Mouse (Mus musculus) cortical plate, adult 2 months (tissue): ENCODE results near the gene Rasal3. TPM values are rescaled to one million over a fixed set of nuclear protein-coding genes. Genes with fewer than 3 reads are reported as not detected.

Experiments used
- H3K27ac ChIP-seq: fragments of 200-500 bp; 2 replicates; pipeline ENCODE4 v1.5.1; 2012; ENCODE audit warnings: low read length, control low read depth, inconsistent platforms; ENCODE audit not compliant: insufficient read depth
- H3K4me1 ChIP-seq: fragments of 200-500 bp; 2 replicates; pipeline ENCODE4 v1.6.1; 2011; ENCODE audit warnings: low read length; ENCODE audit not compliant: control insufficient read depth, insufficient read depth
- H3K4me3 ChIP-seq: fragments of 200-500 bp; 2 replicates; pipeline ENCODE4 v1.5.1; 2011; ENCODE audit warnings: mild to moderate bottlenecking, low read length, control low read depth; ENCODE audit not compliant: insufficient read depth
- CTCF ChIP-seq: fragments of 200-500 bp; IDR thresholded peaks from 2 replicates; pipeline ENCODE4 v1.5.1; 2011; ENCODE audit warnings: mild to moderate bottlenecking, control low read depth, low read length; ENCODE audit not compliant: insufficient read depth; ENCODE audit errors: extremely low read depth
- POLR2A ChIP-seq: fragments of 200-500 bp; IDR thresholded peaks from 2 replicates; pipeline ENCODE4 v1.6.1; 2011; ENCODE audit warnings: mild to moderate bottlenecking, low read length, control low read depth; ENCODE audit not compliant: insufficient read depth; ENCODE audit errors: extremely low read depth
- polyA plus RNA-seq: library from polyadenylated mRNA; depleted of rRNA; stranded (reverse); fragments of >200 nt; gene quantifications from 2 replicates; pipeline ENCODE4 v1.2.3, GENCODE M21; 2012

The Rasal3 gene
- polyA plus RNA-seq, 1 experiment, result 4.8 TPM

GRCm38 (mm10) chr17:32389101-32389659 lies 14.2 kb downstream of the Rasal3 start, which contains the start of gene Wiz:
Gene Wiz (minus strand): TSS chr17:32389439.
- H3K4me1 ChIP-seq, result no peaks in the 10 kb centered on the region
- H3K27ac ChIP-seq, result peak within 1 kb of the TSS; percentile 91
- peak; percentile 37; the same call in 1 of the 2 replicates for TF ChIP-seq POLR2A
- TF ChIP-seq CTCF, result no peak
- H3K4me3 ChIP-seq, result peak within 1 kb of the TSS; percentile 89

- peak overlapping the region; percentile 60 for H3K27ac ChIP-seq
- peak overlapping the region; percentile 89 for H3K4me3 ChIP-seq
- no peaks in the 10 kb centered on the region for H3K4me1 ChIP-seq
- TF ChIP-seq POLR2A (no peak), CTCF (no peak)
These were observed 14.8 kb downstream of the Rasal3 start for GRCm38 (mm10) chr17:32388370-32389100.

- Histone ChIP-seq H3K4me3 (peak overlapping the region; percentile 89), H3K27ac (no peak overlapping the region), H3K4me1 (no peaks in the 10 kb centered on the region)
- no peak for TF ChIP-seq CTCF
- TF ChIP-seq POLR2A, result no peak
These were observed 15.4 kb downstream of the Rasal3 start for GRCm38 (mm10) chr17:32387986-32388369.

DNA sequence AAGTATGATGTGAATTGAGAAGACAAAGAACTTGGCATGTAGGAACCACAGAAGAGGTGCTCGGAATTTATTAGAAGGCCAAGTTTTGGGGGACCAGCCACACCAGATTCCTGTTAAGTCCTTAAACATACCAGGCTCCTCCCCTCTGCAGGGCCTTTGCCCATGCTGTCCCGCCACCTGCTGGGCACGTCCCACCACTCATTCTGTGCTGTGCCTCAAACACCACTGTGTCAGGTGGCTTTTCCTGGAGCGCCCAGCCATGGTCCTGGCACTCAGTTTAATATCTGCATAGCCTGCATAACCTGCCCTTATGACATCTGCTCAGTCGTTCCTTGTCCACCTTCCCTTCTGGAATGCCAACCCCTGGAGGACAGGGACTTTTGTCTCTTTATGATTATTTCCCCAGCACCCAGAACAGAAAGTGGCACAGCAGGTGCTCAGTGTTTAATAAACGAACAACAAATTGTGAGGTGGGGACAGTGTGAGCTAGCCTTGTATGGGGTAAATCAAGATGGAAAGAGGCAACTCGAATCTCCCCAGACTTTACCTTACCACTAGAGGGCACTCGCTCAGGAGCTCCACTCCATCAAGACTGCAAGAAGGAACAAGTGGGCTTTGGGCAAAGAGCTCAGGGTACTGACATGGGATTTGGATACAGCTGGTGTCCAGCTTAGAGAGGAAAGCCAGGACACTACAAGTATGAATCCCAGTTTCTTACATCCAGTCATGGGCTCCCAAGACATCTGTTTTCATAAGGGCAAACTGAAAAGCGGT lies 16.5 kb downstream of the Rasal3 start:
- Histone ChIP-seq H3K27ac (no peak overlapping the region), H3K4me3 (no peak overlapping the region), H3K4me1 (no peaks in the 10 kb centered on the region)
- TF ChIP-seq POLR2A (no peak), CTCF (peak; percentile 73)

DNA sequence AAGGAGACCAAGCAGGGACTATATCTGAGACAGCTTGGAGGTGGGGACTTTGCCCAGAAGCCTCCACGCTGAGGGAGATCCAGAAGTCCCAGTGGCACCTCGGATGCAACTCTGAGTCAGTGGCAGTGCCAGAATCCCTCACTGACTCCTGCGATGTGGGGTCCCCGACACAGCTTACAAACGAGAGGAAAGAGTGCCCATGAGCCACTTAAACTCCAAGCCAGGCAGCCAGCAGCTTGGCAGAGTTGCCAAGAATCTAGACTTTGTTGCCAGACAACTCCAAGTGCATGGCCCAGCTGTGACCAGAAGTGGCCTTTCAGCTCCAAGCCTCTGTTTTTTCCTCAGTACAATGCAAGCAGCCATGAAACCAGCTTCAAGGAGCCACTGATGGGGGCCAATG lies 19.7 kb downstream of the Rasal3 start:
- no peak for TF ChIP-seq CTCF
- Histone ChIP-seq H3K4me3 (no peak overlapping the region), H3K4me1 (no peaks in the 10 kb centered on the region), H3K27ac (no peak overlapping the region)

- TF ChIP-seq CTCF (no peak), POLR2A (no peak)
- Histone ChIP-seq H3K4me1 (no peaks in the 10 kb centered on the region), H3K27ac (no peak overlapping the region), H3K4me3 (no peak overlapping the region)
These were observed 20.8 kb downstream of the Rasal3 start for GRCm38 (mm10) chr17:32382576-32382975.

DNA sequence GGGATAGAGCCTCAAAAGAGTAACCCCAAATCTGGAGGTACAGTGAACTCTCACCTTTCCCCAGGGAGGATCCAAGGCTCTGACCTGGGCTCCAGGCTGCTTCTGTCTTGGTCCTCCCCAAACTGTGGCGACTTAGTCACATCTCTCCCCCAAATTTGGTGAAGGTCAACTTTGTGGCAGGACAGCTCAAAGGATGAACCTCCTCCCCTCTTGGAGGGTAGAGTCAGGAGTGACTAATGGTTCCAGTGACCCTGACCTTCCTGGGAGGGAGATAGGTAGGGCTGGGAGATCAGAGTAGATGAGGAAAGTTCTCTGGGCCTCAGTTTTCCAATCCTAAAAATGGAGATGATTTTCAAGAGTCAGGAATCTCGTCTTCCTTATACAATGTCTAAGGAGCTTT lies 24.6 kb downstream of the Rasal3 start:
- H3K4me3 ChIP-seq, result no peak overlapping the region
- H3K4me1 ChIP-seq, result no peaks in the 10 kb centered on the region
- H3K27ac ChIP-seq, result no peak overlapping the region
- TF ChIP-seq CTCF (no peak), POLR2A (no peak)

DNA sequence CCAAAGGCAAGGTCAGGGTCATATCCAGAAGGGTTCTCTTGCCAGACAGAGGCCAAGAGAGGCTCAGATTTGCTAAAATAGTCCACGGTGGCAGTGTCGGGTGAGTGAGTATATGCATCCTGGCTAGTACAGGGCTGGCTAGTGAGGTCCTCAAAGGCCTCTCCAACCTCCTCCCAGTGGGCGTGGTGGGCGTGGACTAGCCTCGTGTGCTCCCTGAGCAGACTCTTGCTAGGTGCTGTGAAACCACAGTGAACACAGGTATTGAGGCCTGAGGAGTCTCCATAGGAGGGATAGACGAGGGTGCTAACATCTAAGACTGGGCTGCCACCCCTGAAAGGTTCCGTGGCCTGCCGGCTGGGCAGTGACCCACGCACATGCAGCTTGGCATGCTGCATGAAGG lies 26.2 kb downstream of the Rasal3 start:
- Histone ChIP-seq H3K27ac (no peak overlapping the region), H3K4me1 (no peaks in the 10 kb centered on the region), H3K4me3 (no peak overlapping the region)
- TF ChIP-seq CTCF (no peak), POLR2A (no peak)

DNA sequence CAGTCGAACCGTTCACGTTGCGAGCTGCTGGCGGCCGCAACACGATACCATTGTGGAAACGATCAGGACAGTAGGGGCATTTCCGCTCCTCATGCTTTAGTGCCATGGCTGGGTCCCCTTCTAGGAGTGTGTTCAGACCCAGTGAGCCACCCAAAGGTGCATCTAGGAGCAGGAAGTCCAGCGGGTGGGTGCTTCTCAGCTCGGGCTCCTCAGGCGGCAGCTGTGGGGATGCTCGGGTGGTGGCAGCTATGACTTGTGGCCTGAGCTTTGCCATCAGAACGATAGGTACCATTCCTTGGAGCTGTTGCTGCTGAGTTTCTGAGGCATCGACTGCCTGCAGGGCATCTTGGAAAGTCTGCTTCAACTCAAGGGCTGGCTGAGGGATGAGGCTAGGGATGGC lies 26.9 kb downstream of the Rasal3 start:
- no peaks in the 10 kb centered on the region for H3K4me1 ChIP-seq
- H3K4me3 ChIP-seq, result no peak overlapping the region
- H3K27ac ChIP-seq, result no peak overlapping the region
- TF ChIP-seq CTCF, result no peak
- no peak for TF ChIP-seq POLR2A

DNA sequence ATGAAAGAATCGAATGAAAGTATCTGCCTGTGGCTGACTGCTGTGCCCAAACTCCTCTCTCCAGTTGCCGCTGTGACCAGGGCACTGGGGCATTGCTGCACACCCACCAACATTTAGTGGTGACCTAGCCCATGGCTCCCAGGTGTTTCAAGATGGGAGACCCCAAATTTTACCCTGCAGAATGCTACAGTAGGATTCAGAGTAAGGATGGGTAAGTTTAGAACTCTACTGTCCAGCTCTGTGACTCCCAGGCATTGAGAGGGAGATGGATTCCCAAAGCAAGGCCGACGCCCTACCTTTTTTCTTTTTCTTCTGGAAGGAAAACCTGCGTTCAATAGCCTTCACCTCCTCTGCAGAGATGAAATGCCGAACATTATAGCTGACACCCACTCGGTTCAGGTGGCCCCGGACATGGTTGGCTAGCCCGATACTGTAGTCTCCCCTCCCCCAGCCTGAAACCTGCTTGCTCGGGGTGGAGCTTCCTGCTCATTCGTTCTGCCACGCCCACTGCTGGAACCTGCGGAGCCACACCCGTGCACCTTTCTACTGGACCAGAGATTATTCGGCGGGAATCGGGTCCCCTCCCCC lies 34.3 kb downstream of the Rasal3 start:
- 0 out of 2 replicates have a peak overlapping the region, but pooled peaks have one; percentile 18 for H3K4me3 ChIP-seq
- TF ChIP-seq POLR2A, result no peak
- TF ChIP-seq CTCF, result no peak
- H3K4me1 ChIP-seq, result 0 out of 2 replicates have a peak, but pooled peaks cover 2% of the 10 kb centered on the region
- no peak overlapping the region for H3K27ac ChIP-seq
